Mouse (Mus musculus): ENCODE results near the gene Atg10. TPM values are rescaled to one million over a fixed set of nuclear protein-coding genes. Genes with fewer than 3 reads are reported as not detected.

Atg10 gene
- total RNA-seq, 2 experiments from 2014 or later = 22.6 to 23.5 TPM

DNA sequence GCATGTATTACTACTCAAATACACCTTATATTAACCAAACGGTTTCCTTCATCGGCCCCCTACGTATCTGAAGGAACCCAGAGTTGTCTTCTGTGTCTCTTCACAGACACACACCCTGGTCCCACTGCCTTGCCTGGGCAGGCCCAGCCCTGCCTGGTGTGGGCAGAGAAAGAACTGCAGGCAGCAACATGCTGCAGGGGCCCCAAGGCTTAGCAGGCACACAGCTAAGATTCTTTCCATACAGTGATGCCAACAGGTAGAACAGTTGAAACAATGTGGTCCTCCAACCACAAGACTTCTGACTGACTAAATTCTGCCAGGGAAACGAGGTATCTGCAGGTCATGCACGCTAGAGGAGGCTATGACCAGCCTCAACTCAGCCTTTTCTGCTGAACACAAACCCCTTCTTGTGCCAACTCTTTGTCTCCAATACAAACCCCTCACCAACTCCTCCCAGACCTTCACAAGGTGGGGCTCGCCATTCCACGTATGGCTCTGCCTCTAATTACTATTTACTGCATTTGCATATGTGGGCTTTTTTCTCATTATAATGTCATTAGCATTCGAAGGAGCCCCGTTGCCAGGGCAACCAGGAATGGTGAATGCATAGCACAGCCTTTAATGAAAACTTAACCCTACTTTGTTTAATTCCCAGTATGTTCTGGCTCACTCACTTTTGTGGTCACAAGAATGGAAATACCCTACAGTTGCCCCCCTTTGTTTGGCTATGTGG lies 45.2 kb downstream of the Atg10 start:
- no peak for DNase-seq
- intact Hi-C loops (cut with DNase I) = no loop called here

DNA sequence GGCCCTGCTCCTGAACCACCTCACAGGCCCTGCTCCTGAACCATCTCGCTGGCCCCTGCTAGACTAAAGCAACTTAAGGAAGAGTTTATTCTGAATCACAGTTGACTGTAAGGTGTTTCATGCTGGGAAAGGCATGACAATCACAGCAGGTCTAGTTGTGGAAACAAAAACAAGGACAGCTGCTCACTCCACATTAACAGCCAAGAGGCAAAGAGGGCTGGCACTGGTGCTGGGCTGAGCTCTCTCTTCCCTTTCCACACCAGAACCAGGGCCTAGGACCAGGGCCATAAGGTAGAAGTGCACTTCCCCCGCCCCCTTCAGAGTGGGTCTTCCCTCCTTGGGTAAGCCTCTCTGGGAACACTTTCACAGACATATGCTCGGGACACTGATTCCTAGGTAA lies 48.4 kb downstream of the Atg10 start:
- DNase-seq = no peak
- intact Hi-C loops (cut with DNase I) = no loop called here

DNA sequence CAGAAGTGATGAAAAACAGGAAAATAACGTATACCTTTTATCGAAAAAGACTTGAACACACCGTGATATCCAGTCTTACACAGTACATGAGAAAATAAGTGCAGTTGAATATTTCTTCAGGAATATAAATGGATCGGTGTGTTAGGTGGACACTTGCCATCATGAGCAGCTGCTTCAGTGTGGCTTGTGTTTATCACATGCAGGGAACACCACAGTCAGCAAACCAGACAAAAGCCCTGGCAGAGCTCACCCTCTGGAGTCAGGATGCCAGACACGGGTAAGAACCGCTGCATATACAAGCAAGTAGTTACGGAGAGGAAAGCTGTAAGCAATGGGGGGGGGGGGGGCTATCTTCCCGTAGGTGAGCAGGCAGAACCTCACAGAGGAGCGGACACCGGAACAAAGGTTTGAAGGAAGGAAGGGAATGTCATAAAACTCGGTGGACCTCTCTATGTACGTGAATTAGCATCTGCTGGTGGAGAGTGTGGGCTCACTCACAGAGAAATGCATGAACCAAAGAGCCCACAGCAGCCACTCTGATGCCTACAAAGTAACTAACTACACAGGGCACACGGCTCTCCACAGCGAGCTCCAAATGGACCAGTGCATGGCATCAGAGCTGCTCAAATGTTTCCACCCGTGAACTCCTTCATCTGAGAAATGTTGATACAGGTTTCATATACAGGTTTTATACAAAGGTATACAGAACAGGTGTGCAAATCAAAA lies 51.8 kb downstream of the Atg10 start:
- DNase-seq = peak; percentile 43 to 49
- intact Hi-C loops (cut with DNase I) = no loop called here

DNA sequence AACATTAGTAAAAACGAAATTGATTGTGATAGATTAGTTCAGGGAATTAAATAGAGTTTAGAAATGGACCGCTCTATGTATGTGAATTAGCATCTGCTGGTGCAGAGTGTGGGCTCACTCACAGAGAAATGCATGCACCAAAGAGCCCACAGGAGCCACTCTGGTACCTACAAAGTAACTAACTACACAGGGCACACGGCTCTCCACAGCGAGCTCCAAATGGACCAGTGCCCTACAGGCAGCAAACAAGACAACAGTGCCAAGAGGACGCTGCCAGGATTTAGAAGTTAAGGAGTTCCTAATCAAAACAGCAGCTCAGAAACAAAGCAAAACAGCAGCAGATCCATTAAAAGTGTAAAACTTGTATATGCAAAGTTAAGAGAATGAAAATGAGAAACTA lies 52.6 kb downstream of the Atg10 start:
- intact Hi-C loops (cut with DNase I) = no loop called here
- no peak for DNase-seq

DNA sequence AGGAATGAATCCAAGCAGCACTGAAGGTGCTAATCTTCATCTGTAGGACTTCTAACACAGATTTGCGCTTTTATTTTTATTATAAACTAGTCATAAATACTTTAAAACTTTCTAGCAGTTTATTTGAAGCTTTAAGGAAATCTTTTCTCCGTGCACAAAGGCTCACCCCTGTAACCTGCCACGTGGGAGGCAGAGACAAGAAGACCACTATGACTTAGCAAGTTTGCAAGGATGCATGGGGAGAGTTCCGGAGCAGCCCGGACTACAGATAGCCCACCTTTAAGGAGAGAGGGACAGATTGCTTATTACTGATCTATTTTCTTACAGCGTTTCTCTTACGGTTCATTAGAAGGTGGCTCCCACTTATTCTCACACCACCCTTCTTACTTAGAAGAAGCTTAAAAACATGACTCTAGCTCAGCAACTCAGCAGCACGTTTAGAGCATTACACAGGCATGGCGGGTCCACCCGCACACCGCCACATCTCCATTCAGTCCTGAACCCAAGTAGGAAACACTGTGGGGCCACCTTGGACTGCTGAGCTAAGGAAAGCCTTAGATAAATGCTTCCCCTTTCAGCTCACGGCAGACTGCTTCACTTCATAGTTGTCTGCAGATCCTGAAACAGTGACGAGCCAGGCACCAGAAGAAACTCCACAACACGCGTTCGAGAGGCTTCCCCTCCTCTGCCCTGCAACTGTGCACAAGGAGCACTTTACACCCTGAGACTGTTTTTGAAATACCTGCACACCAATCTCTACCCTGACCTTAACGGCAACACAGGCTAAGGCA lies 54.0 kb downstream of the Atg10 start:
- intact Hi-C loops (cut with DNase I) = no loop called here

DNA sequence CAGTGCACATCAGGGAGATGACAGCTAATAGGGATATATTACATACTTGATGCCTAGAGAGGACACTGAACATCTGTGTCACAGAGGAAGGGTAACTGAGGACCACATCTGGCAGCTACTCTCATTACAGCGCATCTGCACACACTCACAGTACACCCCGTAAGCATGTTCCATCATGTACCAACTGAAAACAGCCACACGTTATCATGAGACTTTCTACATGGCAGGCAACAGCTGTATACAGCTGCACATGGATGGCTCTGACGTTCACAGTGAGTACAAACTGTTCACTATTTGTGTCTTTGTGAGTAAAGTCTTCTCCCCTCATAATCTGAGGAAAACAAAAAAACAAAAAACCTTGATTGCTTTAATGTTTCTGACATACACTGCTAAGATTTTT lies 55.3 kb downstream of the Atg10 start:
- intact Hi-C loops (cut with DNase I) = no loop called here
- no peak for DNase-seq

More for the DNA sequence above, 54.0 kb downstream of the Atg10 start:
- no peak for DNase-seq

DNA sequence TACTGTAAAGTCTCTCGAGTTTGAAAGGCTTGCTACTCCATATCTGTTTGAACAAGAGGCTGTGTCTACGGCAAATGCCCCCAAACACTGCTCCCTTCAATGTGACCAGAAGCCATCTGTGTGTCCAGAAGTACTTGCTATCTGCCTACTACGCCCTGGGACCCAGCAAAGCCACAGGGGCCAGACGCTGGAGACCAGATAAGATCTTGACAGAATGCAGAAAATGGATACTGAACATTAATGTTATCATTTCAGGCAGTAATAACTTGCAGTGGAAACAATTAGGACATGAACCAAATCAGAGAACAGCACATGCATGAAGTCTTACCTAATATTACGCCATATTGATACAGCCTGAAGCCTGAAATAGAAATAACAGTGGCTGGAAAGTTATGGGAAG lies 56.2 kb downstream of the Atg10 start:
- DNase-seq = no peak
- intact Hi-C loops (cut with DNase I) = no loop called here

DNA sequence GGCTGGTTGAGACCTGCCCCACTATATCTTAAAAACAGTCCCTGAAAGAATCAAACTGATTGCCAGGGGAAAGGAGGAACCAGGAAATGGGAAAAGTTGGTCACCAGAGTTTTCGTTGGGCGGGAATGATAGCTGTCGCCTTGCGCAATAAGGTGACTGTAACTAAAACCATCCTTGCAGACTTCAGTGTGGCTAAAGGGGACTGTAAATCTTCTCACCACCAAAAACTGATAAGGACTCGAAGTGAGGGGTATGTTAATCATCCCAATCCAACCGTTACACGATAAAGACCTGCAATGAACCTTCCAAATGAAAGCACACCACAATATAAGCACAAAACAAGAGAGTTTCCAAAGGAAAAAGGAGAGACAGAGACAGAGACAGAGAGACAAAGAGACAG lies 57.5 kb downstream of the Atg10 start:
- intact Hi-C loops (cut with DNase I) = no loop called here
- no peak for DNase-seq

DNA sequence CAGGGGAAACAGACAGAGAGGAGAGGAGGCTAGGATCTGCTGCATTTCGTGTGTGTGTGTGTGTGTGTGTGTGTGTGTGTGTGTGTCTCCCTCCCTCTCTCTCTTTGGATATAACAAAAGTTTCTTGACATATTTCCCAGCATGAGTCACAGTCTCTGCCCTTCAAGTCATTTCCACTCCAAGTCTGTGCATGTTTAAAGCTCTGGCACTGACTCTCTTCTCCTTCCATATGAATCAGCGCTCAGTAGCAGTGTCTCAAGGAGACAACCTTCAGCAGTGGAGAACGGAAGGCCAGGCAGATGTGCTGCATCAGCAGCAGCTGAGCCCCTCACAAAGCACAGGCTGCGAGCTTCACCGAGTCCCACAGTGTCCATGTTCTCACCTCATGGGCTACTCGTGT lies 58.6 kb downstream of the Atg10 start:
- peak; percentile 35 to 43 for DNase-seq
- intact Hi-C loops (cut with DNase I) = no loop called here

DNA sequence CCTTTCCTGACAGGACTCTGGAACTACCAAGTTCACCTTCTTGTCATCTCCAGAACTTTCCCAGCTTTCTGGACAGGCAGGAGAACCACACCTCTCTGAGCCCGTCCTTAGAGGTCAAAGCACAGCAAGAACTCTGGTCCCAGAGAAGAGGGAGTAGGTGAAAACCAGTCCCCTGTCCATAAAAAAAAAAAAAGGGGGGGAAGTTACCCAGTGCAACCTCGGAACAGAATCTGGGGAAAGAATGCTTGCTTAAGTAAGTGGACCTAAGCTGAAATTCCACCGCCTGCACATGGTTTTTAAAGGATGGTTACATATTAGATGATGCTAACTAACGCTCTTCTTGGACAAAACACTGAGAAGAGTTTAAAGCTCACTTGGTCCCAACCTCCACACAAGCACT lies 60.5 kb downstream of the Atg10 start:
- intact Hi-C loops (cut with DNase I) = no loop called here
- no peak for DNase-seq

DNA sequence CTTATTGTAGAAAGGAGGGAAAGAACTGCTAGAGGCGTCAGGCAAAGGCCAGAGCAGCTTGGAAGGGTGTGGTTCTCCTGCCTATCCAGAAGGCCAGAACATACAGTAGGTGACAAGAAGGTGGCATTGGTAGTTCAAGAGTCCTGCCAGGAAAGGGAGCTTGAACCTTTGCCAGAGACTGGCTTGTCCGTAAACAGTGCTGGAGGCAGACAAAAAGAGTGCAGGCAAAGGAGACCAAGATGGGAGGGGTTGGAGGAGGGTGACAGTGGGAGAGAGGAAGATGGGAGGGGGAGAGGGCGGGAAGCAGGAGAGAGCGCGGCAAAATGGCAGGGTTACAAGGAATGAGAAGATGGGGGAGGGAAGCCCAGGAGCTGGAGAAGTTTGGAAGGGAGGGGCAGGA lies 61.3 kb downstream of the Atg10 start:
- intact Hi-C loops (cut with DNase I) = no loop called here
- peak; percentile 37 to 41 for DNase-seq

DNA sequence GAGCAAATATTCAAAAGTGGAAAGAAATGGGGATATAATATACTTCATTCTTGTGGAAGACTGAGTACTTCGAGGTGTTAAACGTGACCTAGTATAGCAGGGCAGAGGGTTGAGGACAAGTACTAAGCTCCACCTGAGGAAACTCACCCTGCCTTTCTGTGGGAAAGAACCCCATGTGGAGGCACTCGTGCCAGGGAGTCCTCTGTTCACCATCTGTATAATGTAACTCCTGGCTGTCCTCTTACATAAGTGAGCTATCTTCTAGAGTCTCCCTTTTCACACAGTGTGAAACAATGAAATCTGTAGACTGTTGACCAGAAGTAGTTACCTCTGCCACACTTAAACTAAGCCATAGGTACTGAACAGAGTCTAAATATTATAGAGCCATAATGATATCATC lies 63.2 kb downstream of the Atg10 start:
- no peak for DNase-seq
- intact Hi-C loops (cut with DNase I) = loop anchor here (1.0 kb wide), 1 partner anchor 38 kb away; no protein-coding TSS in a partner anchor

DNA sequence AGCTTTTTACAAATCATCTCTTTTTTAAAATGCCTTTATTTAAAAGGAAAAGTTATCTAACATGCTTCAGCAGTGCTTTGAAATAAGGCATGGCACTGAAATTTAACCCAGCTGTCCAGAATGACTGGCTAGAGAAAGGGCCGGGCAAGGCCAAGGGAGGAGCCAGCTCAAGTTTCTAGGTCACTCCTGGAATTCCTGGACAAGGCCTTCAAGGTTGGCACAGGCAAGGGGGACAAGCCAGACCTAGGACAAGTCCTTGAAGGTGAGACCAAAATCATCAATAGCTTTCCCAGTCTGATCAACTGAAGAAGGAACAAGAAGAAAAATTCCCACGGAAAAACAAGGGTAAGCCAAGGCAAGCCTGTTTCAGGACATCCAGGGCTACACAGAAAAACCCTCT lies 63.9 kb downstream of the Atg10 start:
- DNase-seq = no peak
- intact Hi-C loops (cut with DNase I) = loop anchor here (1.0 kb wide), 1 partner anchor 38 kb away; no protein-coding TSS in a partner anchor

DNA sequence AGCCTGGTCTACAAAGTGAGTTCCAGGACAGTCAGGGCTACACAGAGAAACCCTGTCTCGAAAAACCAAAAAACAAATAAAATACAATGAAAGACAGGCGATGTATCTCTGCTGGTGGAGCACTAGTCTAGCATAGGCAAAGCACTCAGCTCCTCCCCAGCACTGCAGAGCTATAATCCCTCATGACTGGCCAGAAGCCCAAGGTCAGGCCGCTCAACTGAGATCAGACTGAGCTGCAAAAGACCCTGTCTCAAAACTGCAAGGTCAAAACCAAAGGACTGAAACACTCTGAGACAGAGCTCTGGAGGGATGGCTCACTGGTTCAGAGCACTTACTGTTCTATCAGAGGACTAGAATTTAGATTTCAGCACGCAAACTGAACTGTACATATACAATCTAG lies 65.8 kb downstream of the Atg10 start:
- intact Hi-C loops (cut with DNase I) = no loop called here
- no peak for DNase-seq

DNA sequence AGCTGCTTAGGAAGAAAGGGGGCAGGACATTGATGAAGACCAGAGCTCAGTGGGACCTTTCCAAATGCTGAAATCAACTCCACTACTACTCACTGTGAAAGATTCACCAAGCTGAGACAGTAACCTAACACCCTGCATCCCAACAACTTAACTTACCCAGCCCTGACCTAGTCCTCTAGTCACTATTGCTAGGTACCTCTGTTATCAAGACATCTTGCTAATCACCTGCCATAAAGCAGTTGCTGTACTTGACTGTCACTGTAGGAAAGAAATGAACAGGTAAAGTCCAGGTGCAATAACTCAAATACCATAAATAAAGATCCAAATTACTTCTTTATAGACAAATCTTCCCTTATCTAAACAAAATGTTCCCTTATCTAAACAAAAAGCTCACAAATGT lies 66.3 kb downstream of the Atg10 start:
- intact Hi-C loops (cut with DNase I) = no loop called here
- DNase-seq = no peak

DNA sequence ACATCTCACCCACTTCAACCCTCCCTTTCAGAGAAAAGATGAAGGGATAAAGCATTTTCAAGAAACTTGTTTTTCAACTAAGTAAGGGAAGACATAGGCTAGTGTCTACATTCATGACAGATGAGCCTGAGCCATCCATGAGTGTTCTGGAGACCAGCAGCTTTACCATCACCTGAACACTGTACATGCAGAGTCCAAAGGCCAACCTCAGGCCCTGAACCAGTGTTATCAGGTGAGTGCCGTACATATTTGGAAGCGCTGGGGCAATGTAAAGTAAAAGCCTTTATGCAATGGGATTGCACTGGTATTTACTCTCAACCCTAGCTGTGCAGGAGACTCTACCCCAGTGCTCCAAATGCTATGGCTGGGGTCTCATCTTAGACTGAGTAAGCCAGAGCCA lies 66.8 kb downstream of the Atg10 start:
- intact Hi-C loops (cut with DNase I) = no loop called here

DNA sequence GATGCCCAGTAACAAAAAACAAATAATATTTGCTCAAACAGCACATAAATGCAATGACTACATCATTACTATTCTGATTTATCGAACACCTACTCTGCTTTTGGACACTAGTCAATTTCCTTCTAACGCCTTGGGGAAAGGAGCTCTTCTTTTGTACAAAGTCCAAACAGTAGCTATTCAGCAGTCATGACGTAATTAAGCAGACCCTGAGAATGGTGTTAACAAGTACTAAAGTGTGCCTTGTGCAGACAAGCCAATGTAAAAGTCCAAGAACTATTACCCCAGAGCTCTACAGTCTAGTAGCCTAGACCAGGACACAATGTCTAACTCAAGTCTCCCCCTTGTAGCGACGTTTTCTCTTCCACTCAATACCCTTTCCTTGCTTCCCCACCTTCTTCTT lies 67.5 kb downstream of the Atg10 start:
- intact Hi-C loops (cut with DNase I) = no loop called here
- DNase-seq = no peak

More for the DNA sequence above, 66.8 kb downstream of the Atg10 start:
- no peak for DNase-seq

DNA sequence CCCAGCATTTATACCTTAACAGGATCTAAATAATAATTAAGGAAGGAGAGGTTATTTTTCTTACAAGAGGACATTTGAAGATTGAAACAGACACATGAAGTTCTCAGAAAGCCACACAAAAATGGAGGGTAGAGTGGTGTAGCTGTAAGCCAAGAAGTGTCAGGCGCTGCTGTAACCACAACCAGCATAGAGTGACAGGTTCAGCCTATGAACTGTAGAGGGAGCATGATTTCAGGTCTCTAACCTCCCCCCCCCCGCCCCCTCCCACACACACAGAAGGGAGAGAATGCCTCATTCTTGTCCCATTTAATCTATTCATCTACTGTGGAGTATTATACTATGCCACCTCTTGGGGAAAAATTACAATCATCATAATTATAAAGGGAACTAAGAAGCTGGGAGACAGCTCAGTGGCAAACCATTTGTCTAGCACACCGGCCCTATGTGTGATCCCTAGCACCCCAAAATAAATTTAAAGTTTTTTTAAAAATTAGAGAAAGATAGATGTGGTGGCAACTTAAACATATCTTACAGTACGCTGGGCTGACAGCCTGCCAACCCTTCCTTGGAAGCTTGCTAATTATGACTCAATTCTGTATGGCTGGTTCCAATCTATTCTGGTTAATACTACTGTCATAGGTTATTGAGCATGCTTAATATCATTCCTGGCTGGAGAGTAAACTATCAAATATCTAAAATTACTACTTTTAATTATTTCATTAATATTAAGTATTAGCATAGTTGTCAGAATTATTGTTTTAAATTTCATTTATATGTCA lies 68.2 kb downstream of the Atg10 start:
- intact Hi-C loops (cut with DNase I) = no loop called here
- no peak for DNase-seq

DNA sequence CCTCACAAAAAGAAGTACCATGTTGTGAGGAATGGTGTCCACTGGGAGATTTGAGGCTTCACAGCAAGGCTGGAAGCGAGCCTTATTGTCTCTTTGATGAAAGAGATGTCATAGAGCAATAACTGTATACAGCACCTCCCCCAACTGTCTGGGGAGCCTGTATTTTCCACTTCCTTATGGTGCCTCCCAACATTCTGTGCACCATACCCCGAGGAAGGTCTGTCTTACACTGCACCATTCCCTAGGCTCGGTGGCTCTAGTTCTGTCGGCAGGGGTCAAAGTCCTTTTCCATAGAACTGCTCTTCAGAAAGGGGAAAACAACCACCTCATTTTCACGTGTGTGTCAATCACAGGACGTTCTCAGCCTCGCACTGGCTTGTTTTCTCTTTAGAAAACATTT lies 69.1 kb downstream of the Atg10 start:
- no peak for DNase-seq
- intact Hi-C loops (cut with DNase I) = no loop called here

DNA sequence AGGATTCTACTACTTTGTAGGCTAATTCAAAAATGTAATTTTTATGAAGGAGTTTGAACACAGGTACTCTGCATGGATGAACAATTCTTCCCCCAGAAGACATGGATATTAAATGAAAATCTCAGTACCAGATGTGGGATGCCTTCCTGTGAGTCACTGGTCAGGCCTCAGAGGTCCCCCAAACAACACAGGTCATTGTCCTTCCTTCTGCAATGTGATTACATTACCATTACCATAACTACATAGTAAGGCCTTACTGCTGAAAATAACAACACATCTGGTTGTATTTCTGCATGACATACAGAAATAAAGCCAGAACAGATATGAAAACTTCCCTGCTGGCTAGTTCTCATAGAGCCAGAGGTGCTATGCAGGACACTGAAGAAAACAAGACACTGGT lies 87.4 kb downstream of the Atg10 start:
- DNase-seq = no peak

More for the DNA sequence above, 87.4 kb downstream of the Atg10 start:
- intact Hi-C loops (cut with DNase I) = no loop called here
